Mouse (Mus musculus) gastrocnemius, postnatal 36 days (tissue): ENCODE data around the gene Agbl1. TPM values are rescaled to one million over a fixed set of nuclear protein-coding genes. Genes with fewer than 3 reads are reported as not detected.

Source experiments
- DNase-seq, 2 experiments: peaks; one replicate each; pipeline ENCODE4 v3.0.0; 2022
- intact Hi-C: fragments of 180-260 bp; cut with DNase I; formaldehyde crosslinking; loops from one replicate; pipeline ENCODE4 v1.15.1; 2025
- total RNA-seq, 2 experiments: library from RNA; stranded (reverse); gene quantifications; 2 replicates each; pipeline ENCODE4 v1.2.3; 2021

The Agbl1 gene
- total RNA-seq, 2 experiments from 2014 or later: 11.4 to 20.0 TPM

GRCm38 (mm10) chr7:77149846-77150245 lies 920.2 kb downstream of the Agbl1 start:
- intact Hi-C loops: no loop called here
- no peak for DNase-seq

- DNase-seq: no peak
- intact Hi-C loops: no loop called here
These were observed 922.7 kb downstream of the Agbl1 start for GRCm38 (mm10) chr7:77152393-77152792.

GRCm38 (mm10) chr7:77152909-77153308 lies 923.2 kb downstream of the Agbl1 start:
- DNase-seq: no peak
- intact Hi-C loops: no loop called here

GRCm38 (mm10) chr7:77164921-77165320 lies 935.2 kb downstream of the Agbl1 start:
- intact Hi-C loops: no loop called here
- no peak for DNase-seq
